Mouse (Mus musculus): ENCODE results near the gene BC052040.

BC052040 gene

DNA sequence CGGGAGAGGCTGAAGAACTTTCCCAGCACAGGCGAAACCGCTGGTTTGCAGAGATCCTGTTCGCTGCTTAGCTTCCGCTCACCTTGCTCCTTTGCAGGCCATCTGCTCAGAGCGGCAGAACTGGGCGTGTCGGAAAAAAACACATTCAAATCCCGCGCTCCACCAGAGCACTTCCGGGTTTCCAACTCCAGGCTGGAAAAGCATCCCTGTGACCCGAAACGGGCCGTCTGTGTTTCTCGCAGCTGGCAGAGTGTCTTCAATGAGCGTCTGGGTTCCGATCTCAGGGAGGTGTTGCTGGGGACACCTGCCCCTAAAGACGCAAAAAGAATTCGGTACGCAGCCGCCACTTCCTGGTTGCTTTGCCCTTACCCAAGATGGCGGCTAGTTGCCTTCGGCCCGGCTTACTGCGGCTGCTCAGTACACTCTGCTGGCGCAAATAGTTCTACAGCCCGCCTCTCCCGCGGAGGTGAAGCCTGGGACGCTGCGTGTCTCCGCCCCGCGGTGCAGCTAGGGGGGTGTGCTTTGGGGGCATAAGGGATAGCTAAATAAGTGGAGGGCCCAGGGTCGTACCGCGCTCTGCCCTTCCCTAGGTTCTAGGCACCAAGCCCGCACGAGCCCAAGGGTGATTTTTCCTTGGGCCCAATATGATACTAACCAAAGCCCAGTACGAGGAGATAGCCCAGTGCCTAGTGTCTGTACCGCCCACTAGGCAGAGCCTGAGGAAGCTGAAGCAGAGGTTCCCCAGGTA is at the start of gene BC052040:
Gene BC052040, plus strand, starts transcription at position 476 of the 748 bp plus-strand sequence.
- in situ Hi-C loops (cut with MboI; ENCODE audit: low sequenced_read_pairs): no loop called here

DNA sequence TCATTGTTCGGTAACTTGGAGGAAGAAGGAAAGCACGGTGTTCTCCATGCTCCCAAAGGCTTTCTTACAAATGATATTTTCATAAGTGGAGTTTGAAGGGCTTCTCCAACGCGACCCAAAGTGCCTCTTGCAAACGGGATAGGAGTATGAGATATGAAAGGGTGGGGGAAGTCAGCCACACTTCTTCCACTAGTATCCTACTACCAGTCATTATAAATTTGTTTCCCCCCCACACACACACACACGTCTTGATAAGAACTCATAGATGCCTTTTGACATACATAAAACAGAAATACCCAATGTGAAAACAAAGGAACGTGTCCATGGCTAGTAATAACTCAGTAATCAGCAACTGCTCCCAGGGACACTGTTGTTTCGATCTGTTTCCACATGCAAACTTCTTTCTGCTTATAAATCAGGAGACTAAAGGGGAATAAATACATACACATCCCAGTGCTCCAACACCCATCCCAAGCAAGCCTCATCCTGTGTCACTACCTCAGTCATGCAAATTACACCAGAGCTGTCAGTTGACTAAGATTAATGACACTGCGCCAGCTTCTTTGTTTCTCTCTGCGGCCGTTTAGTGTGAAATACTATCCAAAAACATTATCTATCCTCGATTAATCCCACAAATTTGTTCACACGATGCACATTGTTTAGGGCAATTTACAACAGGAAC is 43.4 kb upstream of the BC052040 start:
- in situ Hi-C loops (cut with MboI; ENCODE audit: low sequenced_read_pairs): no loop called here

DNA sequence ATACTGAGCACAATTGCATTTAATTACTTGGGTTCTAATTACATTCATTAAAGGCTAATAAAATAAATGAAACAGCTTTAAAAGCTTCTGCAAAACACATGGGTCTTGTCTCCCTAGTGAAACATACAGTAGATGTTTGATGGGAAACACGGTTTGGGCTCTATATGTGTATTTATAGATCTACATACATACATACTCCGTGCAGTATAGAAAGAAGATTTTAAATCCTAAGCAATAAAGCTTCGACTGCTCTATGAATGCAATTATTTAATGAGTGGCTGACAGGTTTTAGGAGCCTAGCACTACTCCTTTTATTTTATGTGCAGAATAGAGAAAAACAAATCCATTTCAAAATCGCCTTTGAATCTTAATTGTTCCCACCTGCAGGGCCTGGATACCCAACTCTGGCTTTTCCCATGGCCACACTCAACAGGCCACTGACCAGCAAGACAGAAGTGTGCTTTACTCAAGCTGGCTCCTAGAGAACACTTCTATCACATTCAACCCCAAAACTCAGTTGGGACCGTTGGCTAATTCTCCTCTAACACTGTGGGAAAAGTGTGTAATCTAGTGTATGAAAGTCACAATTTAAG is 42.7 kb upstream of the BC052040 start:
- in situ Hi-C loops (cut with MboI; ENCODE audit: low sequenced_read_pairs): no loop called here

DNA sequence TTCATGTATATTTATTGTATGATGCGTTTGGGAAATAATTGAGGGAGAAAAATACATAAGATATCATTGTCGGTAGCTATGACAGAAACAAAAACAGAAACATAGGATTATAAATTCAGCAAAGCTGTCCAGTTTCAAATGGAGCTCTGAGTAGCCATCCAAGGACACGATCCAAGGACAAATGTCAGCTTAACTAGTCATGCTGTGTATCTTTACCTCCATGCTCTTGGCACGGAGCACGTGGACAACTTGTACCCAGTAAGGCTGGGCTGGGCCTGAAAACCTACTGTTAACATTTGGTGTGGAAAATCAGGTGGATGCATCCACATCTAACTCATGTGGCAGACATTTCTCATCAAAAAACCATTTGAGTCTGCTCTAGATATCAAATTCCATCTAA is 41.8 kb upstream of the BC052040 start:
- in situ Hi-C loops (cut with MboI; ENCODE audit: low sequenced_read_pairs): no loop called here

DNA sequence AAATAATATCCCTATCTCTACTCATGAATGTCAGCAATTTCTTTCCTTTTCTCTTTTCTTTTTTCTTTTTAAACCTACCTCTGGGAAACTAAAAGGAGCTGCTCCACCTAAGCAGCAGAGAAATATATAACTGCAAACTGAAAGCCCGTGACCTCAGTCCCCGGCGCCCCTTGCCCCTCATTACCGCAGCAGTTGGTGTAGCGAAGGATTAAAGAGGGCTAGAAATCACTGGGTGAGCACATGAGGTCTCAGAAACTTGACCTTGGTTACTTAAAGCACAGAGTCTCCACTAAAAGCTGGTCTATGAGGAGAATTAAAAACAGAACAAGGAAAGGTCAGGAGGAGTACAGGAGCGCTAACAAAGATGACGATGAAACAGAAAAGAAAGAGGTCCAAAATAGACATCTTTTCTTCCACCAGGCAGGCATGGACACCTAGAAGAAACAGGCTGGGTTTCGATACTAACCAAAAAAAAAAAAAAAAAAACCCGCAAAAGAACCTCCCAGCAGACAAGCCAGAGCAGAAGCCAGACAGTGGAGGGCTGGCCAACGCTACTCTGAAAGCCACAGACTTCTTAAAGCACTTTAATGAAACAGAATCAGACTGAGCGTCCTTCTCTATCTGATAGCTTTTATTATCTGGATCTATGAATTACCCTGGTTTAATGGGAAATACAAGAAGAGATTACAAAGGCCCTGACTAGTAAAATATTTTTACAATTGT is 39.0 kb upstream of the BC052040 start:
- in situ Hi-C loops (cut with MboI; ENCODE audit: low sequenced_read_pairs): no loop called here

DNA sequence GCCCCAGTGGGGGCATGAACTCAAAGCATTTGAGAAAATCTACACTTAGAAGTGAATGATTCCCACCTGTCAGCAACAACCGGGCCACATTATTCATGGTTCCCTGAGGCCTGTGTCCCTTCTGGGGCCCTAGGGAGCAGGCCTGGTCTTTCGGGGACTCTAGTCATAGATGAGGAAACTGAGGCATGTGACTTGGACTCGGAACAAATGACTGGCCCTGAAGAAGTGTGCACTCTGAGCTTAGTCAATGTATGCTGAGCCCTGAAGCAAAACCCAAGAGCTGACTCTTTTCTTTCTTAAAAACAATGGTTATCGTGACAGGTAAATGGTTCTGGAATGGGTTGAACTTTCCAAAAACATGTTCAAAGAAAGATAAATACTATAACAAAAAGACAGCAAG is 38.3 kb upstream of the BC052040 start:
- in situ Hi-C loops (cut with MboI; ENCODE audit: low sequenced_read_pairs): no loop called here

DNA sequence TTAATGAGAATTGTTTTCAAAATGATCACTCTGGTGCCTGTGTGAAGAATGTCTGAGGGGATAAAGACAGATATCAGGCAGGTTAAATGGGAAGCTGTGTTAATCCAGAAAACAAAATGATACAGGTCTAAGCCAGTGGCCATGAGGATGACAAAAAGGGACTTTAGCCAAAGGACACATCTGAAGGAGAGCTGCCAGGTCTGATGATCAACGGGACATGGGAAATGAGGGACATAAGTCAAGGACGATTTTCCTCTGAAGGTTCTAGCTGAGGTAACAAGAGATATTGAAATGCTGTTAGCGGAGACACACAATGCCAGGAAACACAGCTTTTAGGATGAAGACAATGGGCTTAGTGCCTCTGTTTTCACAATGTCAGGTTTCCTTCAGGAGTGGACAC is 29.6 kb upstream of the BC052040 start:
- in situ Hi-C loops (cut with MboI; ENCODE audit: low sequenced_read_pairs): no loop called here

DNA sequence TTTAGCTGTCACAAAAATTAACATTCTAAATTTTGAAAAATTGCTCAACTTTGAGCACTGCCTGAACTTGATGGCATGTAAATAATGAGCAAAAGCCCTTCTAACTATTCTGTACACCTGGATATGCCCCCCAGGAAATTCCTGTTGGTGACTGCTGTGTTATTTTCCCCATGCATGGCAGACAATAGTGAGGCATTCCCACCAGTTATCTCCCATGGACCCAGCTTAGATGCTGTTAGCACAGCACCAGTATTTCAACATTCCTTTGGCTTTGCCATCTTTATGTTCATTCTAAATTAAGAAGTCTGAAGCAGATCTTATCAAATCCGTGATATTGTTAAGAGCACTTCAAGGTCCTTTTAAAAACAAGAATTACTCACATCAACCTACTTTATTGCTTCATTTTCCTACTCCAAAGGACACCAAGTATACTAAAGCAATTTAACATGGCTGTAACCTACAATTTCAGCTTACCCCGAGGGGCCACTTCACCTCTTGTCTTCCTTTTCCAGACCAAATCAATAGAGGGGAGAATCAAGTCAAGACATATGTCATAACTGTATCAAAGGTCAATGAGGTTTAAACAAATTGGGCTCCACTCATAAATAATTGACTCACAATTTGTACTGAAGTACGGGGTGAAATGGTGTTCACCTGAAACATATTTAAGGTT is 19.2 kb upstream of the BC052040 start:
- in situ Hi-C loops (cut with MboI; ENCODE audit: low sequenced_read_pairs): no loop called here

DNA sequence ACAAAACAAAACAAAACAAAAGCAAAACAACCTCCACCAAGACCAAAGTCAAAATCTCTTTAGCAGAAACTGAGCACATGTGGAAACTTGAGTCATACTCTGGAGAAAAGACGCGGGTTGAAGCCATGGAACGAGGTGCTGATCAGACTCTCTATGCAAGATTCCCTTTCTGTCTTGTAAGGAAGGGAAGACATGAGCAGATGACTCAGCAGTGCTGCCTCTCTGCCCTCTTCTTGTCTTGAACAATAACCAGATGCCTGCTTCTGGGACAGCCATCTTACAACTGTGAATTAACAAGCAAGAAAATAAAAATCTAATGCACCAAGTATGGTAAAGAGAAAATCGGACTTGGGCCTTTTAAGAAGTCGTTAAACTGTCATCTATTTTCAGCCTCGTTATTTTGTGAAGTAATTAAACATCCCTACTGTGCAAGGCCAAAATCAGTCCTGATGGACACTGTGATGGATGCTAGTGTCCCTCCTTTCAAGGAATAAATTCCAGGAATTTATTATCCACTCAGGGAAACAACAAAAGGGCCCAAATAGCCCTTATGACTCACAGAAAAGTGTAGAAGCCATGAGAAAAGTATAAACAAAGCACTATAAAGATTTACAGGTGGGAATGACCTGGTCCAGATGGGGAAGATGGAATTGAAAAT is 18.0 kb upstream of the BC052040 start:
- in situ Hi-C loops (cut with MboI; ENCODE audit: low sequenced_read_pairs): no loop called here

DNA sequence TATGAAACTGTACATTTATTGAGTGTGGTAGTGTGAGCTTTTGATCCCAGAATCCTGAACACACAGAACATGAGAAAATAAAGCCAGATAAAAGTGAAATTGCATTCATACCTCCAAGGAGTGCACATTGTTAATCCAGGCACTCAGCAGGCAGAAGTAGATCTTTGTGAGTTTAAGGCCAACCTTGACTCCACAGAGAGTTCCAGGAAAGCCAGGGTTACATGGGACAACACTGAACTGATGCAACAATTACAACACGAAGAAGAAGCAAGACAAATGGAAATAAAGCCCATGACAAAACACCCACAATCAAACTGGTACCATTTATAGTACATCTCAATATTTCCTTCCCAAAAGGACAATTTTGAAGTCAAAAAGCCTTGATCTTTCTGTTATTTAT is 9.5 kb upstream of the BC052040 start:
- in situ Hi-C loops (cut with MboI; ENCODE audit: low sequenced_read_pairs): no loop called here

DNA sequence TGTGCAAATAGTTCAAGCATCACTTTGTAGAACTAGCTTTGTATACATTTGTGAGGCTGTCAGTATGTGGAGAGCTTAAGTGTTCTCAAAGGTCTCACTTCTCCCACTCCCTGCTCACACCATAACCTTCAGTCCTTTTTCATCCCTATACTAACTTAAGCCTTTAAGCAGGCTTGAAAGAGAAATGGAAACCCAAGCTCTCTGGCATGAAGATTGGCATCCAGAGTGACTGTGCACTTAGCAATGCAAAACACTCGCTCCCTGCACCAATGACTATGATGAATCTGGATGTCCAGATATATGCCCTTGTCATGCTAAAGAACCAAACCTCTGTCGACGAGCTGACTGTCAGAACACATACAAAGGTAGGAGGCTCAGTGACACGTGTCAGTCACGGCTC is 6.7 kb upstream of the BC052040 start:
- in situ Hi-C loops (cut with MboI; ENCODE audit: low sequenced_read_pairs): no loop called here

DNA sequence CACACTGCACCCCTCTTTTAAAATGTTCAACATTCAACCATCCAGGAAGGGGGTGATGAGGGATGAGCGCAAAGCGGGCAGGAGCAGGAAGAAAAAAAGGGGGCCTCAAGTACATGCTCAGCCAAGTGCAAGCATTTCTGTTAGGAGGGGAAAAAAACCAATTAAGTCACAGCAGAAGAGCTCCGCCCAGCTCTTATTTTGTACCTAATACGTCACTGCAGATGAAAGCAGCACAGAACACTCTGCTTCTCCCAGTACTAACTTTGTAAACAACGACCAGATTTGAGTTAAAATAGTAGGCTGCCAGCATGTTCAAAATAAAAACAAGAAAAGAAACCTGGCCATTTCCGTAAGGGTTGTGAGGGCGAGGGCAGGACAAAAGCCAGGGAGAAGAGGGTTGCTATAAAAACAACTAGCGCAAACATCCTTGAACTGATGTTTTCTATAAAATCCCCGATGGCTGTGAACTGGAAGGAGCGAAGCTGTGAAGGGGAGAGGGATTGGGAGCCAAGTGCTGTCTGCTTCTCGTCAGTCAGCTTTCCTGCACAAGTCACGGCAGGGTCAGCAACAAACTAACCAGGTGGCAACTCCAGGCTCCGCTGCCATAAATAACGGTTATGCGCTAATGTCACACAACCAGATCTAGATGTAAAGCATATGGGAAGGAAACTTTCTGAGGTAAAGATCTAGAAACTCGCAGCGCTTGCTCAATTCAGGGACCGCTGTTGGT is 2.2 kb upstream of the BC052040 start:
- in situ Hi-C loops (cut with MboI; ENCODE audit: low sequenced_read_pairs): no loop called here

DNA sequence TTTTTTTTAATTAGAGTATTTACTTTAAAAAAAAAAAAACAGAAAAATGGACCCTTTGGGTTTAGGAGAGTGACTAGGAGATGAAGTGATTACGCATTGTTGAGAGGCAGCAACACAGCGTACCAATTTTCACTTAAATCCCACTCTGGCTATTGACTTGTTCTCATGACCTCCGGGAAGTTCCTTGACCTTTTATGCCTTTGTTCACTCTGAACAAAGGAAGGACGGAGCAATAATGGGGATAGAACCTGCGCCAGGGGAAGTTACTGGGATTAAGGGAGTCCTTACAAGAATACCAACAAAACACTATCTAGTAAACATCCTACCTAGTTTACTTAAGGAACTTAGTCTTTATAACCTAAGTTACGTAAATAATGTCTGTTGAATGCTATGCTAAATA is 1.5 kb upstream of the BC052040 start:
- in situ Hi-C loops (cut with MboI; ENCODE audit: low sequenced_read_pairs): no loop called here

DNA sequence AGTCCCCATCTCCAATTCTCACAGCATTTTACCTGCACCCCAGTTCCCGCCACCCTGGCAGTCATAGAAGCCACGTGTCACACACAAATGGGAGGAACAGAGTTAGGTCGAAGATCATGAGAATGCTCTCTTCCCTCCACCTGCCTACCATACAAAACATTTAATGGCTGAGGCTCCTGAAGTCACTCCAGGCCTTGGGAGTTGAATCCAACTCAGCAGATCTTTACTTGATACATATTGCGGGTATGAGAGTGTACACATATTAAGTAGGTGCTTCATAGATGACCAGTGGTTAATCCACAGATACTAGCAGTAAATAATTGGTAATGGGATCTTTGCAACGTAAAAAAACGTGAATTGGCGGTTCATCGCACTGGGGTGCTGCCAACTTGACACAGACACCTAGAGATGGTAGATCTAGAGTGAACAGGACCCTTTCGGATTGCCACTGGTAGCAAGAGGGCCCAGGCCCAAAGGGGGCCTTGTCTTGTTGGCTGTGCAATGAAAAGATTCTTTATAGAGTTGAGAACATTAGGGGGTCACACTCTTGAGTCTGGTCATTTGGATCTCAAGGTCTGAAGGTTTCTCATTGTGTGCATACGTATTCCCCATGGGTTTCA is 583 bp downstream of the BC052040 start:
- in situ Hi-C loops (cut with MboI; ENCODE audit: low sequenced_read_pairs): no loop called here

DNA sequence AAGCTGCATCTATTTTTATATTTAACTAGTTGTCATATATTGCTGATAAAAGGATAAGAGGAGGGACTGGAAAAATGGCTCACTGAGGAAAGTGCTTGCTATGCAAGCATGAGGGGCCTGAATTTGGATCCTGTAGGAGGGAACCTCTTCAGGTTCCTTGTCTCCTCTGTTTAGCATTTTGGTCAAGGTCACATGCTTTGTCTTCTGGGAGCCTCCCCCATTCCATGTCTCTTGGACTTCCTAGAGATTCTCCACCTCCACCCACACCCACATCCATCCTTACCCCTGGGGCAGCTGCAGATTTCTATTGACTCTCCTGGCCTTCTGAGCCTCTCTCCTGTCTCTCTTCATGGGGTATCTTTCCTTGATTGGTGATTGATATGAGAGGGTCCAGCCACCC is 2.3 kb downstream of the BC052040 start:
- in situ Hi-C loops (cut with MboI; ENCODE audit: low sequenced_read_pairs): no loop called here

DNA sequence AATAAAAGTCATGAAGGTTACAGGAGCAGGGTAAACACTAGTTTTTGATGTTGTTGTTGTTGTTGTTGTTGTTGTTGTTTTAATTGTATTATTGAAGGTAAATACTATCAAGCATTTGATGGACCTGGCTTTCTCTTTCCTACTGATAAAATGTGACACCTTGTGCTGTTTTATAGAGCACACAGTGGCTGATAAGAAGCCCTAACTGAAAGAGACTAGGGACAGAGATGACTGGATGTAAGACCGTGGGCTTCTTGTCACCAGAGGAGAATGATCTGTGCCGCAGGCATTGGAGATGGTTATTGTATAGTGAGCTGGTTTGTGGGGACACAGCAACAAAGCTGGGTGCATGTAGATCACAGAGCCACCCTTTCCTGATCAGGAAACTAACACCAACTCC is 9.1 kb downstream of the BC052040 start:
- in situ Hi-C loops (cut with MboI; ENCODE audit: low sequenced_read_pairs): no loop called here

DNA sequence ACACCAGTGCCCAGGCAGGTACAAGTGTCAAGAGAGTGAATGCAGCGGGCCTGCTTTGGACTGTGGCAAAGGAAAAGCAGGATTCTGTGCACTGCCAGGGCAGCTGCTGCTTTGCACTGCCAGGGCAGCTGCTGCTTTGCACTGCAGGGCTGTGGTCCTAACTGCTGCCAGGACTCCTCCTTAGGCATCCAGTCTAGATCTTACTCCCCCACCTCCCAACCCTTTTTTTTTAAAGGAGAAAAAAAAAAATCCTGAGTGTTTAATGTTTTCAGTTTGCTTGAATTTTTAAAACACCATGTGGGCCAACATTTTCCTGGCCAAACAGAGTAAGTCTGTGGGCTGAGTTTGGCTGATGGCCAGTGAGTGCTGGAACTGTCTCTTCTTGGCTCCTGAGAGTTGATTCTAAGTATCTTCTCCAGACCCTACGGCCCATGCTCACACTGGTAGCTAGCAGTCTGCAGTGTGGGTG is 11.2 kb downstream of the BC052040 start:
- in situ Hi-C loops (cut with MboI; ENCODE audit: low sequenced_read_pairs): no loop called here

DNA sequence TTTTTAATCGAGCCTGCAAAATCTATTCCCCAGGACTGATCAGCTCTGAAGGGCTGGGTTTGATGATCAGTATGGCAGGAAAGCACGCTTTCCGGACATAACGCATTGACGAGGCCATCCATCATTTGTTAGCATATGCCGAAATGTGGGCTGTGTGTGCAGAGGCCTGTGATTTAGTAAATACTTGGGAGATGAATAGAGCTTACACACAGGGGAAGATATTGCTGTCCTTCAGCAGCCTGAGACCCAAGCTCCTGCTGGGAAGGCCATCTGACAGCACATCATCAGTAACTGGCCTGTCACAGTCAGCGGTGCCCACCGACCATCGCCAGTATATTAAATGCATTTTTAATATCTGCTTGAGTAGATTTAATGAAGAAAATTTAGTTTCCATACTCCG is 15.5 kb downstream of the BC052040 start:
- in situ Hi-C loops (cut with MboI; ENCODE audit: low sequenced_read_pairs): no loop called here

DNA sequence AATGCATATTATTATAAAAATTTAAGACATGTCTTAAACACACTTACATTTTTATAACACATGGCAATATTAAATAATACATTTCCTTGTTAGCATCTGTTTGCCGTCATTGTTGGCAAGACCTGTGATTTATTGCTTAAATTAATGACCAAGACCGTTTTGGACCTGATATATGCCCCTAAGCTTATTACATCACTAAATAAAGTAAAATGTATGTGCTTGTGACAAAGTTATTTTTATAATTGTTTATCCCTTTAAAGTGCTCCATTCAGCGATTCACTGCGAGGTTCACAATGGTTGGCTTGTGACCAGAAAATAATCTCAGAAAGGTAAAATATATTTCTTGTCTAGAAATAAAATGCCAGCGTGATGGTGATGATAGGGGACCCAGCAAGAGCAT is 16.8 kb downstream of the BC052040 start:
- in situ Hi-C loops (cut with MboI; ENCODE audit: low sequenced_read_pairs): no loop called here

All from CH12F3 (cell line).